Mouse (Mus musculus): ENCODE results near the gene Twsg1.

GRCm38 (mm10) chr17:65959011-65959410 is 8.0 kb upstream of the Twsg1 start:
- TF ChIP-seq EP300 (IDR thresholded peaks at IDR 0.05; ENCODE audit: low read depth) (no peak), CTCF (IDR thresholded peaks at IDR 0.05; ENCODE audit: low read depth) (no peak)

Measured in liver, embryonic 14.5 days (tissue).